Mouse (Mus musculus) thymus, postnatal 14 days (tissue): ENCODE measurements around the gene Ndufs8.
"Not testable (repeated sequence)": the region's sequence is repeated elsewhere in the genome, so short reads cannot be mapped to it uniquely, and the experiment has no call there.

Experiments
- DNase-seq: peaks from one replicate; pipeline ENCODE4 v3.0.0; 2021

Gene Ndufs8

DNA sequence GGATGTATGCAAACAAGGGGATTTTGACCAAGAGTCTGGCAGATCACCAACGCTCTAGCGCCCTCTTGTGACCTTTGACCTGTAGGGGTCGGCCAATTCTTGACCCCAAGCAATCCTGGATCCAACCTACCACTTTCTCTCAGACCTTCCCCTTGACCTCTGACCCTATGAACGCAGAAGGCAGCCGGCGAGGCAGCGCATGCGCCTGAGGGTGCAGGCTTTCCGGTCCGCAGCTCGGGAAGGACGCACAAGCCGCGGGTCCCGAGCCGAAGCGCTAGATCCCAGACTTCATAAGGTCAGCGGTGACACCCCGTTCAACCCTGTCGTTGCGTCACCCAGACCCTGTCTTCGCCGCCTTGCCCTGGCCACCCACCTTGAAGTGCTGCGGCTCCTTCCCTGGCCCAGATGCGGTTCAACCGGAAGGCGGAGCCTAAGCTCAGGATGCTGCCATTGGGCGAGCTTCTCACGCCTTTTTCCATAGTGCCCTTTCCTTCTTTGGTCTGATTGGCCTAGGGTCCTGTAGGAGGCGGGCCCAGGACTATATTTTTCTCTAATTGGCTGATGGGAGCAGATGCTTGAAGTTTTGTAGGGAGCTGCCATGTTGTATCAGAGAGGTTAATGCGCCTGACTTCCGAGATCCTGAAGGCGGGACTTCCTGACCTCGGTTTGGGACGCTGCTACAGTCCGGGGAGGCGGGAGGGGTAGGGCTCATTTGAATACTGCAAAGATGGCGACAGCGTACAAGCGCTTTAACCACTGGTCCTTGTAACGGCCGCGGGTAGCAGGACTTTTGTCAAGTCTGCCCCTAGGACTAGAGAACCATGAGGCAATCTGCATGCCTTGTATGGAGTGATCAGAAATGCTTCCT lies at the start of gene Ndufs8:
Gene Ndufs8, minus strand, starts transcription at position 438 of the 868 bp plus-strand sequence.
- peak; percentile 92 for DNase-seq

DNA sequence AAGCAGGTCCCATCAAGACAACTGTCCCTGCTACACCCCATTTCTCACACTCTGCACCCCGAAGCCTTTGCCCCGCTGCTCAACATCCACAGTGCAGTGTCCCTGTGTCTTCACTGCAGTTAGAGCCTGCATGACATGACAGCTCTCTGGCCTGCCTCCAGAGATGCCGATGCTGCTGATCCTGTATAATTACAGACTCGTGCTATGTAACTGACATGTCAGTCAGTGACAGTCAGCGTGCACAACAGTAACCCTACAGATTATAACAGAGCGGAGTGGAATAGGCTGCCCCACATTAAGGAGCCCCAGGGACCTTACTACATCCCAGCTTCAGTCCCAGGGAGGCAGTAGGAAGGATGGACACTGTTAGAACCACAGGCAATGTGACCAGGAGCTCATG lies 49.2 kb upstream of the Ndufs8 start:
- not testable (repeated sequence) for DNase-seq

DNA sequence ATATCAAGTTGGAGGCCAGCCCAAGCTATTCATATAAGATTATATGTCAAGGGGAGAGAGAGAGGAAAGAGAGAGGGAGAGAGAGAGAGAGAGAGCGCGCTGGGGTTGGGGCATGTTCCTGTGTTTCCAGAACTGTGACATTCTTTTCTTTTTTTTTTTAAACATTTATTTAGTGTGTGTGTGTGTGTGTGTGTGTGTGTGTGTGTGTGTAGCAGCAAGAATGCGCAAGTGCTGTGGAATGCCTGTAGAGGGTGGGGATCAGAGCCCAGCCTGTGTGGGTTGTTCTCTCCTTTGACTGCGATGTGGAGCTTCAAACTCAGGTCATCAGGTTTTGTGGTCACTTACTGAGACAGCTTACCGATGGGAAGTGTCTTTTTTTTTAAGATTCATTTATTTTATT lies 47.6 kb upstream of the Ndufs8 start:
- DNase-seq: no peak

DNA sequence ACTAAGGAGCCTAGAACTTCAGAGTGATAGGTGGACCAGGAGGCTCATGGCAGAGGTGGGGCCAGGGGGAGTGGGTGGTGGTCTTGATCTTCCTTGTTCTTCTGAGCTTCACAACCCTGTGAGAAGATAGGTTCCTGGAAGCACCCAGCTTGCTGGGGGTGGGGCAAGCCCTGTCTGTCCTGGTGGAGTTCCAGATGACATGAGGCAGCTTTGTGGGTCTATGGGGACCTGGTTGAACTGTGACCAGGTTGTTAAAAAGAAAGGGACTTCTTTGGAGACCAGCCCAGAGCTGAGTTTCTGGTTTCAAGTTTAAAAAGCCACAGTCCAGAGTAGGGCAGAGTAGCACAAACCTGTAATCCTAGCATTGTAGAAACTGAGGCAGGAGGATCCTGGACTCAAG lies 46.5 kb upstream of the Ndufs8 start:
- no peak for DNase-seq

DNA sequence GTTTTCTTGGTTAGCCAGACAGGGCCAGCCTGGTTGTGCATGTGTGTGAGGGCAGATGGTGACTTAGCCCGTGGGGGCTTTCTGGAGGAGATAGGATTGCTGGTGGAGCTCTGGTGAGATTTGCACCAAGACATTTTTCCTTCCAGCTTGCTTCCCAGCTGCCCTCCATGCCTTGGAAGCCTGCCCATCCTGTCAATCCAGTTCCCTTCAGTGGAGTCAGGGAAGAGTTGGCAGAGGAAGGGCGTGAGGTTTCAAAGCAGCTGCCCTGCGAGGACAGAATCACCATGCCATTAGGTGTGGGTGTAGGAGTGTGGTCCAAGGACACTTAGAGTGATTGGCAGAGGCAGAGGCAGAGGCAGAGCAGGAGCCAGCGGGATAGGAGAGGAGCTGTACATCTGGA lies 45.9 kb upstream of the Ndufs8 start, which contains the start of gene Aldh3b3:
Gene Aldh3b3, plus strand, starts transcription at position 176 of the 400 bp plus-strand sequence.
- no peak for DNase-seq

DNA sequence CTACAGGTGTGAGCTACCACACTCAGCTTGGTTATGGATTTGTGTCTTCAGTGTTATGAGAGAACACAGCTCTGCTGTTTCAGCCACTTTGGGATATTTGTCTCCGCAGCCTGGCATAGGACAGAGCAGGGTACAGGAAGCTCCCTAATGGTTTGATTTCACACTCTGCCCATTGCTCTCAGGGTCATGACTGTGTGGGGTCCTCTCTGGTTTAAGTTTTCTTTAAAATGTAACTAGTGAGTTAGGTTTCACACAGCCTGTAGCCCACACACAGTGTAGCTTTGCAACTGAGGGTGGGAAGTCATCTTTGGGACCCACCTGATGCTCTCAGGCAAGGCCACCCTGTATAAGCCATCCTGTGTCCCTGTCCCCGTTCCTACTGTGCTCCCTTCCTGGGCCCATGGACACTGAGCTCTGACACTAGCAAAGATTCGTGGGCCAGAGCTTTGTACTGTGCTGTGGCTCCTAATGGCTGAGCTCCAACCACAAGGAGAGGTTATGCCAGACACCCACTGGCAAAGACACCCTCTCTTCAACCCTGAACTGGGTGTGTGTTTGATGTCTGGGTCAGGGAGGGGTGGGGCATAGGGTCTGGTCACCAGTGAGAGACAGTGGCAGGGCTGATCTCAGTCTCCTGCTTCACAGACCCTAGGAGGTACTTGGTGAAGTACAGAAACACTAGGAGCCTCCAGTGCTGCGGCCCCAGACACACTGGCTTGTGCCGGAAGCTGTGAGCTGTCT lies 44.9 kb upstream of the Ndufs8 start:
- not testable (repeated sequence) for DNase-seq

DNA sequence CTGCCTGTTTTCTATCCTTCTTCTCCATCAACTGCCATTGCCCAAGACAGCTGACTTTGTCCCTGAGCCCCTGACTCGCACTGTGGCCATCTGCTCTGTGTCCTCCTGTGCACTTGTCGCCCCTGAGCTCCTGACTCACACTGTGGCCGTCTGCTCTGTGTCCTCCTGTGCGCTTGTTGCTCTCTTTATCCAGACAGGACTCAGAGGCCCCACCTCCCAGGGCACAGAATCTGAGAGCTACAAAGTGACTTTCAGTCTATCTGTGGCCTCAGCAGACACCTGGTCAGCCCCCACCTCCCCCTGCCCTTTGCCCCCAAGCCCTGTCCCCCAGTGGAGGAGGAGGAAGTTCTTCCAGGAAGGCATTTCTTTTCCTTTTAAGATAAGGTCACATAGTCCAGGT lies 43.2 kb upstream of the Ndufs8 start:
- DNase-seq: no peak

DNA sequence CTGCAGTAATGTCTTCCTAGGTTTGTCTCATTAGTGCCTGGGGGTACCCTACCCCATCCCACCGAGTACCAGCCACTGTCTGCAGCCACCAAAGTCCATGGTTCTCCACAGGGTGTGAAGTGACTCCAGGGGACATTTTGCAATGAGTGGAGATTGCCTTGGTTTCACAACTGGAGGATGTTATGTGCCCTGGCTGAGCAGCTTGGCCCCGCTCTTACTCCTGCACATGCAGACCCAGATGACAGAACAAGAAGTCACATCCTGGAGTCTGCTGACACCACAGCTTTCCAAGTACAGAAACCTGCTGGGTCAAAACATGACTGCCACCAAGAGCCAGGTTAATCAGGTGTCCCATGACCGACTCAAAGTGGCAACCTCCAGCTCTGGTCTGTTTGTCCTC lies 42.5 kb upstream of the Ndufs8 start:
- DNase-seq: no peak

DNA sequence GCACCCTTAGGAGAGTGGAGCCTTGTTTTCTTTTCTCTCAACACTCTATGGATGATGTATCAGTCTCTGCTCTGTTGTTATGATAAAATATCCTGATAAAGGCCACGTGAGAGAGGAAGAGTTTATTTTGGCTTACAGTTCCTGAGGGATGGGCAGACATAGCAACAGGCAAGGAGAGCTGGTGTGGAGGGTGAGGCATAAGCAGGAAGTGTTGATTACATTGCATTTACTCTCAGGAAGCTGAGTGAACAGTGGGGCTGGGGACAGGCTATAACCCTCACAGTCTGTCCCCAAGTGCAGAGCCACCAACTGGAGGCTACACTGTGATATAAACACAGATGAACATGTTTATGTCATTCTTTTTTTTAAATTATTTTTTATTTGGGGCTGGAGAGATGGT lies 39.5 kb upstream of the Ndufs8 start:
- DNase-seq: no peak

DNA sequence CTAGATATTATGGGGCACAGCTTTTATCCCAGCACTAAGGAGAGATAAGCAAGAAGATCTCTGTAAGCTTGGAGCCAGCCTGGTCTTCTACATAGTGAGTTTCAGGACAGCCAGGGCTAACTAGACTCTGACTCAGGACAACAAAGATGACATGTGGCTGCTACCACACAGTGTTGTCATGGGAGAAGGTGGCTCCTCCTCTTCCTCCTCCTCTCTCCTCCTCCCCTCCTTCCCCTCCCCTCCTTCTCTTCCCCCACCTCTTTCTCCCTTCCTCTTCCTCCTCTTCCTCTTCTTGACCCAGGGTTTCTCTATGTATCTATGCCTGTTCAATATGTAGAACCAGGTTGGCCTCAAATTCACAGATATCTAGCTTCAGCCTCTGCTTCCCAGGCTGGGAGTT lies 38.9 kb upstream of the Ndufs8 start:
- no peak for DNase-seq

DNA sequence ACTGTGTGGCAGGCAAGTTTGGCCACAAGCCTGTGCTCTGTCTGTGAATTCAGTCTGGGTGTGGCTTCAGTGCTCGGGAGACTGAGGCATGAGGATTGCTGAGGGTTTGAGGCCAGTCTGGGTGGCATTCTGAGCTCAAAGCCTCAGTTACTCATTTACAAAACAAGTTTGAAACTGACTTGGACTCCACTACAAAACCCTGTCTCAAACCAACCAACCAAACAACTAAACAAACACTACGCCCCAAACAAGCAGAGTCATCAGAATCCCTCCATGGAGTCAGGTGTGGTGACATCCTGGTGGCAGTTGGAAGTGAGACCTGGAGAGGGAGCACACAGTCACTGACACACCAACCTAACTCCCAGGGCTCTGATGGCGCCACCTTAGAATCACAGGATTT lies 37.8 kb upstream of the Ndufs8 start:
- no peak for DNase-seq

DNA sequence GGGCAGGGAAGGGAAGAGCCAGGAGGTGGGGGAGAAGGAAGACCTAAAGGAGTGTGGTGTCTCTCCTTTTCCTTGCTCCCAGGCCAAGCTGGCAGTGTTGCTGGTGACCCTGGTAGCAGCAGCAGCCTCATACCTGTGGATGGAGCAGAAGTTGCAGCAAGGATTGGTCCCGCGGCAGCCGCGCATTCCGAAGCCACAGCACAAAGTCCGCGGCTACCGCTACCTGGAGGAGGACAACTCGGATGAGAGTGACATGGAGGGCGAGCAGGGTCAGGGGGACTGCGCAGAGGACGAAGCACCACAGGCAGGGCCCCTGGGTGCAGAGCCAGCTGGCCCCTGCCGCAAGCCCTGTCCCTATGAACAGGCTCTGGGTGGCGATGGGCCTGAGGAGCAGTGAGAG lies 36.0 kb upstream of the Ndufs8 start:
- no peak for DNase-seq

DNA sequence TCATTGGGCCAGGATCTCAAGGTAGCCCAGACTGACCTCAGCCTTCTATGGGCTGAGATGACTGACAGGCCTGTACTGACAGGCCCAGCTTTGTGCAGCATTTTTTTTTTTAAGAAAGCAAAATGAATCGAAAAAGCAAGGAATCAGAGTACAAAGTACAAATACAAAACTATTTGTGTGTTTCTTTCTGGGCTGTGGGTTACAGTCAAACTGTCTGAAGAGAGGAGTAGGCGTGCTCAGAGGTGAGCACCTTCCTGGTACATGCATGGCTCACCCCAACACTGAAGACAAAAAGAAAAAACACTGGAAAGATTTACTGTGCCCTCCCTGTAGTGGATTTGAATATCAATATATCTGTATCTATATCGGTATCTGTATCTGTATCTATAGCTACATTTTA lies 35.2 kb upstream of the Ndufs8 start:
- no peak for DNase-seq

DNA sequence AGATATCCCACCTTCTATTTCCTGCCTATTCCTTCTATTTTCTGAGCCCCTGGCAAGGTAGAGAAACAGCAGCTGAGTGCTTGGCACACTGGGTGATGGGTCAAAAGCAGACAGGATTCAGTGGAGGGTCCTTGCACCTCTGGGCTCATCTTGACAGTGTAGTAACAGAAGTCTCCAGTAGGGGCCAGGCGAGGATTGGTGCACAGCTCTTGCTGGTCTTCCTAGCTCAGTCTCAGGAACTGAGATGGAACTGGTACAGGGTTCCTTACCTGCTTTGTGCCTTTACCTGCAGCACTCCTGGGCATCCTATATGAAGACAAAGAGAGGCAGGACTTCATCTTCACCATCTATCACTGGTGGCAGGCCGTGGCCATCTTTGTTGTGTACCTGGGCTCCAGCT lies 34.1 kb upstream of the Ndufs8 start:
- DNase-seq: peak; percentile 81

DNA sequence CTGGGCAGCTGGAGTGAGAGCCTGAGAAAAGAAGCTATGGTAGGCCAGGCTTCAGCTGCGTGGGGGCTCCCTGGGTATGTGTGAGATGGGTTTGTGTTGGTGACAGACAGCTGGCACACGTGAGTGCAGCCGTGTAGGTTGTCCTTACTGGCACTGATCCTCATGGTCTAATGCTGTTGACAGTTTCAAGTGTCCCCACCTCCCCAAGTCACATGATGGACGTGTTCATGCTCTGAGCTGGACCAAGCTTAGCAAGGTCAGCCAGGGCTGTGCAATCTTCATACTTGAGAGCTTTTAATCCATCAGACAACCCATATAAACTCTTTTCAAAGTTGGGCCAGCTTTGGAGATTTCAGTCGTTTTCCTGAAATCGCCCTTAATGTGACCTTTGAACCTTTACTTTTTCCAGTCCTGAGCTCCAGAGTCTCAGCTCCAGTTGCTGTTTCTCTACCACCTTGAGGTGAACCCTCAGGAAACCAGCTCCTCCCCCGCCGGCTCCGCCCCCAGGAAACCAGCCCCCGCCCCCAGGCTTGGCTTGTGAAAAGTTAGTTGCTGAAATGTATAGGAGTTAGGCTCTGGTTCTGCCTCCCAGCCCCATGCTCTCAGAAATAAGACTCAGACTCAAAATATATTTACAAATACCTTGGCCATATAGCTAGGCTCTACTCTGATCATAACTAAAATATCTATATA lies 33.4 kb upstream of the Ndufs8 start:
- peak; percentile 83 for DNase-seq

DNA sequence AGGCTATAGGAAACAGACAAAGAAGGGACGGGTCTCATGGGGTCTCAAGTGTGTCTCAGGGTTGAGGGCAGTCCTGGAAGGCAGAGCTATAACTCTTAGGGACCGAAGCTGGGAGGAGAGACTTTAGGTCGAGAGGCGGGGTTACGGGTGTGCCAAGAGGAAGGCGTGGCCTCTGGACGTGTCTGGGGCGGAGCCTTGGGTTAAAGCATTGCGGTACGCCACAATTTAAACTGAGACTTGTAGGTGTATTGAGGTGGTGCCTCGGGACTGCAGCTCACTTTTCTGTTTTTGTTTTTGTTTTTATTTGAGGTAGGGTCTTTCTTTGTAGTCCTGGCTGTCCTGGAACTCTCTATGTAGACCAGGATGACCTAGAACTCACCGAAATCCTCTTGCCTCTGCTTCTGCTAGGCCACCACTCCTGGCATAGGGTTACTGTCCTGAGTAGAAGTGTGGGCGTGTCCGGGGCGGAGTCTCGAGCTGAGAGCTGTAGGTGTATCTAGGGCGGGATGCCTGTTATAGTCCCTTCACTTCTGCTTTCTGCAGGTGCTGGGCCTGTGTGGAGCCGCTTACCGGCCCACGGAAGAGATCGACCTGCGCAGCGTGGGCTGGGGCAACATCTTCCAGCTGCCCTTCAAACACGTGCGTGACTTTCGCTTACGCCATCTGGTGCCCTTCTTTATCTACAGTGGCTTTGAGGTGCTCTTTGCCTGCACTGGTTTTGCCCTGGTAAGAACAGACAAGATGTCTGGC lies 30.6 kb upstream of the Ndufs8 start:
- peak; percentile 69 for DNase-seq

DNA sequence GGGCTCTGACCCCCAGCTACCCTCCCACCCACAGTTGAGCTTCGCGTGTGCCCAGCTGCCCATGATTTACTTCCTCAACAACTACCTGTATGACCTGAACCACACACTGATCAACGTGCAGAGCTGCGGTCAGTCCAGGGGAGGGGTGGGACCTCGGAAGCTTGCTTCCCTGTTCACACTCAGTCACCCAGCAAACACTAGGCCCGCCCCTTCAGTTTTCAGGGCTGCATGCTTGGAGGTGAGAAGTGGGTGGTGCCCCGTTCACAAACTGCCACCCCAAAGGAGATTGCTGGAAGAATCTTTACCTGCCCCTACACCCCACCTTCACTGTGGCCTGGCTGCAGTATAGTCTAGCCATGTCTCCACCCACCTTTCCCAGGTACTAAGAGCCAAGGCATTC lies 29.7 kb upstream of the Ndufs8 start:
- DNase-seq: no peak

DNA sequence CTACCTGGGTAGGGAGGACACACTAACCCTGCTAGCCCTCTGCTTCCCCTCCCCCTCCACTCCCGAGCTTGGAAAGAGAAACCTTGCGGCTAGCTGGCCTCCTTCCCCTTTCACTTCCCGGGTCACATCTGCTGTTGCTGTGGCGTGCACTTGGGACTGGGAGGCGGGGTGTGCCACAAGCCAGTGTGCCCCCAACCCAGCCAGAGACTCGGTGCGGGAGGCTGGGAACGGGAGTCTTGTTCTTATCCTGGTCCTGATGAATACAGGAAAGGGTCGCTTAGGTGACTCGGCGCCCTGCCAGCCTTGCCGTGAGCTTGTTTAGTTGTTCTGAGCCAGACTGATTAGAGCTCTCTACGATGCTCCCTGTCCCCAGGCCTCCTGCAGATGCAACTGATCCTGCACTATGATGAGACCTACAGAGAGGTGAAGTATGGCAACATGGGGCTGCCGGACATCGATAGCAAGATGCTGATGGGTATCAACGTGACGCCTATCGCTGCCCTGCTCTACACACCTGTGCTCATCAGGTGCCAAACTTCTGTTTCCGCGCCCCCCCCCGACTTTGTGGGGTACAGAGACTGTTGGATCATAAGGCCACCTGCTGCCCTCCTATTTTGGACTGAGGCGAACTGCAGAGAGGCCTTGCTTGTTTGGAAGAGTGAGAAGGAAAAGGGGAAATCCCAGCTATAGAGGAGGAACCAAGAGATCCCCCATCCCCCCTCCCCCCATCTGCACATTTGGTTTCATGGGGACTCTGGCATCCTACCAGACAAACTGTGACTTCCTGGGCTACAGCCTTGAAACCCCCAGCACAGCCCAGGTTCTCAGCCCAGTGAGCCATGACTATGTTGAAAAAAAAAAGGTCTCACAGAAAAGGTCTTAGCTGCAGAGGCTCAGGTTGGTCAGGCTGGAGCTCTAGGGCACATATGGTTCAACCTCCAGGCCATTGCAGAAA lies 23.6 kb upstream of the Ndufs8 start:
- peak; percentile 60 for DNase-seq

DNA sequence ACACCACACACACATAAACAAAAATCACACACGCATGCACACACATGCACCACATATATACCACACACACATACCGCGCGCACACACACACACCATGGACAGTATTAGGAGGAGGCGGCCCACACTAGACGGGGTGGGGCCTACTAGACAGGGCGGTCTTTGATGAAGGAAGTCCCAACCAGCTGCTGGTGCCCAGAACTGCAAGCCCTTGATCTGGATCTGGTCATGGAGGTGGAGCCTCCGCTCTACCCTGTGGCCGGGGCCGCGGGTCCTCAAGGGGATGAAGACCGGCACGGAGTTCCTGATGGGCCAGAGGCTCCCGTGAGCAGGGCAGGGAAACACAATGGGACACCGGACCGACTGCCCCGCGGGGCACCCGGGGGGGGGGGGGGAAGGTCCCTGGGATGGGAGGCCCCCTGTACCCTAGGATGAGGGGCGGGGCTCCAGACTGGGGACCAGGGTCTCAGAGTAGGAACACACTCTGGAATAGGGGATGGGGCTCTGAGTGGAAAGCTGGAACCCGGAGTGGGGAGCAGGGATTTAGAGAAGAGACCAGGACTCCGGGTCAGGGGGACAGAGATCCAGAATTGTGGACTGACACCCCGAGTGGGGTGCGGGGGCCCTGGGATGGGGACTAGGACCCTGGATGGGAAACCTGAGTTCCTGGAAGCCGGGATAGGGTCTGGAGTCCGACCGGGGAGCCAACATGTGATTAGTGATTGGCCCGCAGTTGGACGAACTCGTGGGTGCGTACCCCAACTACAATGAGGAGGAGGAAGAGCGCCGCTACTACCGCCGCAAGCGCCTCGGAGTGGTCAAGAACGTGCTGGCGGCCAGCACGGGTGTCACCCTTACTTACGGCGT lies 22.7 kb upstream of the Ndufs8 start, which contains the start of gene Unc93b1:
Gene Unc93b1, plus strand, starts transcription at position 155 of the 864 bp plus-strand sequence.
- DNase-seq: peak; percentile 27

DNA sequence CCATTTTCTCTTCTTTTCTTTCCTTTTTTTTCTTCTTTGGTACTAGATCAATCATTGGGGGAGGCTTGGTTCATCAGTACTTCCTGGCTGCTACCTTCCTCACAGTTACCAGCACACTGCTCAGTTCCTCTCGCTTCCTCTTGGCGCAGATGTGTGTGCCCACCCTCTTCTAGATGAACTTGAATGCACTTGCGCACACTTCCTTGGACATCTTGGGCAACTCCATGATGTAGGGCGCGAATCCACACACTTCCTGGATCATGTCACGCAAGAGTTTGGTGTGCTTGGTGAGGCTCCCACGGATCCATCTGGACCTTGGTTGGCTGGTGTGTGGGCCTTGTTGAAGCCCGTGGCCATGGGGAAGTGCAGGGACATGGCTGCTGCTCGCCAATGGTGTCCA lies 19.1 kb upstream of the Ndufs8 start:
- no peak for DNase-seq
